Mouse (Mus musculus): ENCODE results near the gene Wwox. TPM values are rescaled to one million over a fixed set of nuclear protein-coding genes. Genes with fewer than 3 reads are reported as not detected.

Gene Wwox
- polyA plus RNA-seq, 1 experiment from 2014 or later: 16.3 TPM

DNA sequence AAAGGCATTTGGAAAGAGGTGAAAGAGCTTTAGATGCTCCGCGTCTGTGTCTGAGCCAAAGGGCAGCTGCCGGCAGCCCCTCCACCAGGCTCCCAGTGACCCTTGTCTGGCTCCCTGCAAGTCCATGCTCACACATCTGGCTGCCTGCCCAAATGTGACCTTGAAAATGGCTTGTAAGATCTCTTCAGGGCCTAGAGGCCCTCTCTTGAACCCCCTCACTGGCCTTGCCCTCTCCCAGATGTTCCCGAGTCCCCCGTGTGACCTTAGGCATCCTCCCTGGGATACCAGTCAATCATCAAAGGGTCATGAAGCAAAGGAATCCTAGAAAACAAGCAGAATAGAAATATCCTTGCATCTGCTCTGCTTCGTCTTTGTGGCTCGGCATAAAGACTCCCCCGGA is 567.1 kb downstream of the Wwox start:
- no peak for TF ChIP-seq CTCF (IDR thresholded peaks at IDR 0.05; ENCODE audit: low read depth)
- no peak overlapping the region for H3K27ac ChIP-seq
- peaks cover 7% of the 10 kb centered on the region; the same call in 1 of the 2 replicates for H3K4me1 ChIP-seq (replicated peaks; ENCODE audit: insufficient read depth, low read length)
- DNase-seq (ENCODE audit: low spot score): no peak
- no peak overlapping the region for H3K9ac ChIP-seq (ENCODE audit: low read depth, low read length)
- H3K4me2 ChIP-seq (ENCODE audit: low read length): no peak overlapping the region
- H3K27me3 ChIP-seq (ENCODE audit: insufficient read depth, low read length): no peaks in the 10 kb centered on the region
- H3K4me3 ChIP-seq (replicated peaks; ENCODE audit: low read depth, low read length): no peak overlapping the region
- no peaks in the 10 kb centered on the region for H3K9me3 ChIP-seq (replicated peaks; ENCODE audit: low read length)
- ATAC-seq (replicated peaks; ENCODE audit: low FRiP score, low read depth): no peak
- 31% methylated on average over 8 of the region's 8 CpGs for WGBS
- no peaks in the 10 kb centered on the region for H3K36me3 ChIP-seq (ENCODE audit: insufficient read depth, low read length)

DNA sequence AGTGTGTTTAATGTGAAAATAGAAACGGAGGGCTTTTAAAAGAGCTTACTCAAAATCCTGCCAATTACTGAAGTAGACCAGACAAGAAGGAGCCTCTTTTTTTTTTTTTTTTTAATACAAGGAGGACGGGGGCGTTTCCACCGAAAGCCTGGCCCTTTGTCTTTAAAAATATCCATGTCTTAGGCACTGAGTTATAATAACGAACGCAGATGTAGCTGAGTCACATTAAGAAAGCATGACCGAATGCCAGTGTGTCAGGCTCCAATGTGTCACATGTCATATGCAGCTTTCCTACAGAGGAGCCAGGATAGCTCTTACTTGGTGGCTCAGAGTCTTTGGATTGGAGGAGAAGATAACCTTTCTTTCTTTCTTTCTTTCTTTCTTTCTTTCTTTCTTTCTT is 567.8 kb downstream of the Wwox start:
- Histone ChIP-seq H3K36me3 (ENCODE audit: insufficient read depth, low read length) (no peaks in the 10 kb centered on the region), H3K4me3 (replicated peaks; ENCODE audit: low read depth, low read length) (no peak overlapping the region), H3K4me2 (ENCODE audit: low read length) (no peak overlapping the region), H3K27ac (no peak overlapping the region), H3K27me3 (ENCODE audit: insufficient read depth, low read length) (no peaks in the 10 kb centered on the region), H3K9me3 (replicated peaks; ENCODE audit: low read length) (no peaks in the 10 kb centered on the region), H3K4me1 (replicated peaks; ENCODE audit: insufficient read depth, low read length) (peaks cover 7% of the 10 kb centered on the region; the same call in 1 of the 2 replicates), H3K9ac (ENCODE audit: low read depth, low read length) (no peak overlapping the region)
- no peak for DNase-seq (ENCODE audit: low spot score)
- WGBS: 64% methylated on average over 7 of the region's 7 CpGs
- TF ChIP-seq CTCF (IDR thresholded peaks at IDR 0.05; ENCODE audit: low read depth): no peak
- ATAC-seq (replicated peaks; ENCODE audit: low FRiP score, low read depth): no peak

GRCm38 (mm10) chr8:115008624-115009620 is 569.5 kb downstream of the Wwox start:
- TF ChIP-seq CTCF (IDR thresholded peaks at IDR 0.05; ENCODE audit: low read depth): no peak
- H3K27ac ChIP-seq: no peak overlapping the region
- H3K9me3 ChIP-seq (replicated peaks; ENCODE audit: low read length): no peaks in the 10 kb centered on the region
- H3K4me2 ChIP-seq (ENCODE audit: low read length): no peak overlapping the region
- no peak overlapping the region for H3K4me3 ChIP-seq (replicated peaks; ENCODE audit: low read depth, low read length)
- peaks cover 7% of the 10 kb centered on the region; the same call in 1 of the 2 replicates for H3K4me1 ChIP-seq (replicated peaks; ENCODE audit: insufficient read depth, low read length)
- ATAC-seq (replicated peaks; ENCODE audit: low FRiP score, low read depth): no peak
- no peaks in the 10 kb centered on the region for H3K27me3 ChIP-seq (ENCODE audit: insufficient read depth, low read length)
- 87% methylated on average over 9 of the region's 9 CpGs for WGBS
- H3K9ac ChIP-seq (ENCODE audit: low read depth, low read length): no peak overlapping the region
- no peak for DNase-seq (ENCODE audit: low spot score)
- H3K36me3 ChIP-seq (ENCODE audit: insufficient read depth, low read length): no peaks in the 10 kb centered on the region

GRCm38 (mm10) chr8:115009897-115010768 is 570.7 kb downstream of the Wwox start:
- no peaks in the 10 kb centered on the region for H3K36me3 ChIP-seq (ENCODE audit: insufficient read depth, low read length)
- no peak overlapping the region for H3K9ac ChIP-seq (ENCODE audit: low read depth, low read length)
- no peak for ATAC-seq (replicated peaks; ENCODE audit: low FRiP score, low read depth)
- WGBS: 34% methylated on average over 9 of the region's 9 CpGs
- no peaks in the 10 kb centered on the region for H3K9me3 ChIP-seq (replicated peaks; ENCODE audit: low read length)
- no peak for TF ChIP-seq CTCF (IDR thresholded peaks at IDR 0.05; ENCODE audit: low read depth)
- 0 out of 2 replicates have a peak overlapping the region, but pooled peaks have one; percentile 25 for H3K27ac ChIP-seq
- H3K4me3 ChIP-seq (replicated peaks; ENCODE audit: low read depth, low read length): no peak overlapping the region
- H3K27me3 ChIP-seq (ENCODE audit: insufficient read depth, low read length): no peaks in the 10 kb centered on the region
- no peak overlapping the region for H3K4me2 ChIP-seq (ENCODE audit: low read length)
- DNase-seq (ENCODE audit: low spot score): peak; percentile 65
- H3K4me1 ChIP-seq (replicated peaks; ENCODE audit: insufficient read depth, low read length): peaks cover 7% of the 10 kb centered on the region; the same call in 1 of the 2 replicates

GRCm38 (mm10) chr8:115010769-115011073 is 571.3 kb downstream of the Wwox start:
- H3K27me3 ChIP-seq (ENCODE audit: insufficient read depth, low read length): no peaks in the 10 kb centered on the region
- no peaks in the 10 kb centered on the region for H3K9me3 ChIP-seq (replicated peaks; ENCODE audit: low read length)
- no peaks in the 10 kb centered on the region for H3K36me3 ChIP-seq (ENCODE audit: insufficient read depth, low read length)
- H3K27ac ChIP-seq: 0 out of 2 replicates have a peak overlapping the region, but pooled peaks have one; percentile 25
- ATAC-seq (replicated peaks; ENCODE audit: low FRiP score, low read depth) (no peak), DNase-seq (ENCODE audit: low spot score) (peak; percentile 44)
- TF ChIP-seq CTCF (IDR thresholded peaks at IDR 0.05; ENCODE audit: low read depth): no peak
- H3K9ac ChIP-seq (ENCODE audit: low read depth, low read length): no peak overlapping the region
- peaks cover 7% of the 10 kb centered on the region; the same call in 1 of the 2 replicates for H3K4me1 ChIP-seq (replicated peaks; ENCODE audit: insufficient read depth, low read length)
- H3K4me2 ChIP-seq (ENCODE audit: low read length): no peak overlapping the region
- WGBS: 43% methylated on average over 9 of the region's 9 CpGs
- H3K4me3 ChIP-seq (replicated peaks; ENCODE audit: low read depth, low read length): no peak overlapping the region

DNA sequence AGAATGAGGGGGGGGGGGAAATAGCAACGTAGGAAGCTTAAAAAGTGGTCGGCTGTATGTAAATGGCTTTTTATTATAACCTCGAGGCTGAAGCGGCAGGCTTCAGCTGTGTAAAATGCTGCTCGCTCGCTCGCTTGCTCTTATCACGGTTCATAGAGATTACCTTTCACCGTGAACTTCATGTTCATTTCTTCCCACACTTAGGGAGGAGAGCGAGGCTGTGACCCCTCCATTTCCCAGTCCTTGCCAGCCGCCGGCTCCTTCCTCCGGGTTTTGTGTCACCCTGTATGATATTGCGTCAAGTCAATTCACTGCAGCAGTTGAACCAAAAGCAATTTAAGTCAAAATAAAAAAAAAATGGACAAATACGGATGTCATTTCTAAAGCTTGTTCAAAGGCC is 580.2 kb downstream of the Wwox start:
- Histone ChIP-seq H3K9me3 (replicated peaks; ENCODE audit: low read length) (no peaks in the 10 kb centered on the region), H3K4me1 (replicated peaks; ENCODE audit: insufficient read depth, low read length) (no peaks in the 10 kb centered on the region), H3K27ac (no peak overlapping the region), H3K4me2 (ENCODE audit: low read length) (peak overlapping the region; percentile 23; the same call in 1 of the 2 replicates), H3K4me3 (replicated peaks; ENCODE audit: low read depth, low read length) (no peak overlapping the region), H3K36me3 (ENCODE audit: insufficient read depth, low read length) (no peaks in the 10 kb centered on the region), H3K9ac (ENCODE audit: low read depth, low read length) (no peak overlapping the region), H3K27me3 (ENCODE audit: insufficient read depth, low read length) (no peaks in the 10 kb centered on the region)
- DNase-seq (ENCODE audit: low spot score) (no peak), ATAC-seq (replicated peaks; ENCODE audit: low FRiP score, low read depth) (no peak)
- 35% methylated on average over 15 of the region's 15 CpGs for WGBS
- TF ChIP-seq CTCF (IDR thresholded peaks at IDR 0.05; ENCODE audit: low read depth): no peak

Measured in kidney, postnatal 0 days (tissue).